Mouse (Mus musculus): ENCODE results near the gene U2surp. TPM values are rescaled to one million over a fixed set of nuclear protein-coding genes. Genes with fewer than 3 reads are reported as not detected.

U2surp gene
- polyA plus RNA-seq, 1 experiment = 6.6 TPM

- TF ChIP-seq POLR2A (IDR thresholded peaks at IDR 0.05; ENCODE audit: control insufficient read depth, extremely low read depth, insufficient read depth, low read length, poor library complexity) (no peak), CTCF (IDR thresholded peaks at IDR 0.05; ENCODE audit: borderline replicate concordance, control insufficient read depth, extremely low read depth, insufficient read depth, low read length, poor library complexity) (no peak)
- DNase-seq = no peak
- Histone ChIP-seq H3K4me1 (replicated peaks; ENCODE audit: control insufficient read depth, insufficient read depth, low read length) (no peaks in the 10 kb centered on the region), H3K27me3 (ENCODE audit: control insufficient read depth, insufficient read depth, low read length) (peaks cover 5% of the 10 kb centered on the region; the same call in 1 of the 2 replicates), H3K4me3 (ENCODE audit: control insufficient read depth, insufficient read depth, low read length) (no peak overlapping the region), H3K27ac (ENCODE audit: control insufficient read depth, insufficient read depth, low read length) (no peak overlapping the region), H3K36me3 (ENCODE audit: control insufficient read depth, insufficient read depth, low read length) (no peaks in the 10 kb centered on the region)
- 85% methylated on average over 15 of the region's 15 CpGs for WGBS
Measured at GRCm38 (mm10) chr9:95549626-95550411, 38.0 kb upstream of the U2surp start.

GRCm38 (mm10) chr9:95546679-95547078 is 34.9 kb upstream of the U2surp start:
- Histone ChIP-seq H3K27me3 (ENCODE audit: control insufficient read depth, insufficient read depth, low read length) (no peaks in the 10 kb centered on the region), H3K4me3 (ENCODE audit: control insufficient read depth, insufficient read depth, low read length) (no peak overlapping the region), H3K36me3 (ENCODE audit: control insufficient read depth, insufficient read depth, low read length) (no peaks in the 10 kb centered on the region), H3K27ac (ENCODE audit: control insufficient read depth, insufficient read depth, low read length) (no peak overlapping the region), H3K4me1 (replicated peaks; ENCODE audit: control insufficient read depth, insufficient read depth, low read length) (no peaks in the 10 kb centered on the region)
- no peak for TF ChIP-seq CTCF (IDR thresholded peaks at IDR 0.05; ENCODE audit: borderline replicate concordance, control insufficient read depth, extremely low read depth, insufficient read depth, low read length, poor library complexity)
- no peak for TF ChIP-seq POLR2A (IDR thresholded peaks at IDR 0.05; ENCODE audit: control insufficient read depth, extremely low read depth, insufficient read depth, low read length, poor library complexity)
- 39% methylated on average over 7 of the region's 7 CpGs for WGBS
- DNase-seq = no peak

GRCm38 (mm10) chr9:95544598-95544997 is 32.8 kb upstream of the U2surp start:
- no peaks in the 10 kb centered on the region for H3K4me1 ChIP-seq (replicated peaks; ENCODE audit: control insufficient read depth, insufficient read depth, low read length)
- no peaks in the 10 kb centered on the region for H3K27me3 ChIP-seq (ENCODE audit: control insufficient read depth, insufficient read depth, low read length)
- no peak for DNase-seq
- no peak overlapping the region for H3K4me3 ChIP-seq (ENCODE audit: control insufficient read depth, insufficient read depth, low read length)
- WGBS = 92% methylated on average over 4 of the region's 4 CpGs
- TF ChIP-seq POLR2A (IDR thresholded peaks at IDR 0.05; ENCODE audit: control insufficient read depth, extremely low read depth, insufficient read depth, low read length, poor library complexity) (no peak), CTCF (IDR thresholded peaks at IDR 0.05; ENCODE audit: borderline replicate concordance, control insufficient read depth, extremely low read depth, insufficient read depth, low read length, poor library complexity) (no peak)
- H3K27ac ChIP-seq (ENCODE audit: control insufficient read depth, insufficient read depth, low read length) = no peak overlapping the region
- H3K36me3 ChIP-seq (ENCODE audit: control insufficient read depth, insufficient read depth, low read length) = no peaks in the 10 kb centered on the region

GRCm38 (mm10) chr9:95542475-95542874 is 30.7 kb upstream of the U2surp start:
- Histone ChIP-seq H3K4me1 (replicated peaks; ENCODE audit: control insufficient read depth, insufficient read depth, low read length) (no peaks in the 10 kb centered on the region), H3K36me3 (ENCODE audit: control insufficient read depth, insufficient read depth, low read length) (no peaks in the 10 kb centered on the region), H3K27me3 (ENCODE audit: control insufficient read depth, insufficient read depth, low read length) (no peaks in the 10 kb centered on the region), H3K4me3 (ENCODE audit: control insufficient read depth, insufficient read depth, low read length) (no peak overlapping the region), H3K27ac (ENCODE audit: control insufficient read depth, insufficient read depth, low read length) (no peak overlapping the region)
- TF ChIP-seq CTCF (IDR thresholded peaks at IDR 0.05; ENCODE audit: borderline replicate concordance, control insufficient read depth, extremely low read depth, insufficient read depth, low read length, poor library complexity) = no peak
- TF ChIP-seq POLR2A (IDR thresholded peaks at IDR 0.05; ENCODE audit: control insufficient read depth, extremely low read depth, insufficient read depth, low read length, poor library complexity) = no peak
- DNase-seq = no peak
- WGBS = 89% methylated on average over 6 of the region's 6 CpGs

- WGBS = 89% methylated on average over 15 of the region's 15 CpGs
- H3K4me3 ChIP-seq (ENCODE audit: control insufficient read depth, insufficient read depth, low read length) = no peak overlapping the region
- DNase-seq = no peak
Measured at GRCm38 (mm10) chr9:95541650-95542432, 30.0 kb upstream of the U2surp start.

GRCm38 (mm10) chr9:95541208-95541607 is 29.4 kb upstream of the U2surp start:
- no peaks in the 10 kb centered on the region for H3K4me1 ChIP-seq (replicated peaks; ENCODE audit: control insufficient read depth, insufficient read depth, low read length)
- DNase-seq = no peak
- TF ChIP-seq CTCF (IDR thresholded peaks at IDR 0.05; ENCODE audit: borderline replicate concordance, control insufficient read depth, extremely low read depth, insufficient read depth, low read length, poor library complexity) (no peak), POLR2A (IDR thresholded peaks at IDR 0.05; ENCODE audit: control insufficient read depth, extremely low read depth, insufficient read depth, low read length, poor library complexity) (no peak)
- H3K36me3 ChIP-seq (ENCODE audit: control insufficient read depth, insufficient read depth, low read length) = no peaks in the 10 kb centered on the region
- H3K4me3 ChIP-seq (ENCODE audit: control insufficient read depth, insufficient read depth, low read length) = no peak overlapping the region
- no peak overlapping the region for H3K27ac ChIP-seq (ENCODE audit: control insufficient read depth, insufficient read depth, low read length)
- H3K27me3 ChIP-seq (ENCODE audit: control insufficient read depth, insufficient read depth, low read length) = no peaks in the 10 kb centered on the region

More at GRCm38 (mm10) chr9:95541650-95542432, 30.0 kb upstream of the U2surp start:
- Histone ChIP-seq H3K4me1 (replicated peaks; ENCODE audit: control insufficient read depth, insufficient read depth, low read length) (no peaks in the 10 kb centered on the region), H3K27me3 (ENCODE audit: control insufficient read depth, insufficient read depth, low read length) (no peaks in the 10 kb centered on the region), H3K27ac (ENCODE audit: control insufficient read depth, insufficient read depth, low read length) (no peak overlapping the region), H3K36me3 (ENCODE audit: control insufficient read depth, insufficient read depth, low read length) (no peaks in the 10 kb centered on the region)
- TF ChIP-seq POLR2A (IDR thresholded peaks at IDR 0.05; ENCODE audit: control insufficient read depth, extremely low read depth, insufficient read depth, low read length, poor library complexity) = no peak
- no peak for TF ChIP-seq CTCF (IDR thresholded peaks at IDR 0.05; ENCODE audit: borderline replicate concordance, control insufficient read depth, extremely low read depth, insufficient read depth, low read length, poor library complexity)

Data from thymus, adult 2 months (tissue).